Mouse (Mus musculus) forebrain, embryonic 14.5 days (tissue): ENCODE data around the gene Lrrc4b. TPM values are rescaled to one million over a fixed set of nuclear protein-coding genes. Genes with fewer than 3 reads are reported as not detected.

Experiments used
- ATAC-seq: fragments of 200-750 bp; cut with Nextera tagmentation; 2 replicates; pipeline ENCODE4 v1.8.0; 2017; ENCODE audit warnings: mild to moderate bottlenecking, moderate library complexity
- DNase-seq: peaks from one replicate; pipeline ENCODE4 v3.0.0-alpha.2; 2015; ENCODE audit warnings: low spot score
- H3K27ac ChIP-seq: fragments of 300-500 bp; sonication (generic); 2 replicates; pipeline ENCODE4 v1.5.1; 2014; ENCODE audit warnings: low read depth, mild to moderate bottlenecking, control low read depth, low read length, moderate library complexity
- H3K27me3 ChIP-seq: fragments of 300-500 bp; sonication (generic); replicated peaks from 2 replicates; pipeline ENCODE4 v1.6.1; 2014; ENCODE audit warnings: low read length, control low read depth, mixed read lengths; ENCODE audit not compliant: control insufficient read depth, insufficient read depth
- H3K36me3 ChIP-seq: fragments of 300-500 bp; sonication (generic); 2 replicates; pipeline ENCODE4 v1.6.1; 2014; ENCODE audit warnings: low read length, control low read depth; ENCODE audit not compliant: control insufficient read depth, insufficient read depth
- H3K4me1 ChIP-seq: fragments of 300-500 bp; sonication (generic); 2 replicates; pipeline ENCODE4 v1.6.1; 2014; ENCODE audit warnings: antibody characterized with exemption, low read length, control low read depth; ENCODE audit not compliant: control insufficient read depth, insufficient read depth
- H3K4me2 ChIP-seq: fragments of 300-500 bp; sonication (generic); 2 replicates; pipeline ENCODE4 v1.6.1; 2014; ENCODE audit warnings: mild to moderate bottlenecking, control low read depth, low read length
- H3K4me3 ChIP-seq: fragments of 300-500 bp; sonication (generic); 2 replicates; pipeline ENCODE4 v1.5.1; 2014; ENCODE audit warnings: low read depth, low read length, control low read depth
- H3K9ac ChIP-seq: fragments of 300-500 bp; sonication (generic); 2 replicates; pipeline ENCODE4 v1.6.1; 2014; ENCODE audit warnings: mild to moderate bottlenecking, low read length, control low read depth, moderate library complexity
- H3K9me3 ChIP-seq: fragments of 300-500 bp; sonication (generic); replicated peaks from 2 replicates; pipeline ENCODE4 v1.6.1; 2016; ENCODE audit warnings: low read length, control low read depth, mixed read lengths; ENCODE audit not compliant: control insufficient read depth
- WGBS: fragments of 180-500 bp; shearing (Covaris S2); extraction: QIAGEN DNeasy Blood & Tissue Kit; methylation state at CpG from one replicate; pipeline ENCODE4 v1.1.7; 2014; 5-methylcytosine and 5-hydroxymethylcytosine counted together
- polyA plus RNA-seq: library from polyadenylated mRNA; unstranded; fragments of >200 nt; fragmentation: Nextera tagmentation; extraction: Ambion mirVana; gene quantifications from 2 replicates; pipeline ENCODE4 v1.2.1, GENCODE M21; 2014

Gene Lrrc4b
- polyA plus RNA-seq: 20.8 and 22.1 TPM in 2 replicates

- peak; percentile 67 for ATAC-seq
- peaks cover 26% of the 10 kb centered on the region for H3K4me1 ChIP-seq
- WGBS: 1% methylated on average over 38 of the region's 69 CpGs
These were observed at the start of gene Lrrc4b for GRCm38 (mm10) chr7:44428968-44429521. Lrrc4b (plus strand) TSS chr7:44429018.

DNA sequence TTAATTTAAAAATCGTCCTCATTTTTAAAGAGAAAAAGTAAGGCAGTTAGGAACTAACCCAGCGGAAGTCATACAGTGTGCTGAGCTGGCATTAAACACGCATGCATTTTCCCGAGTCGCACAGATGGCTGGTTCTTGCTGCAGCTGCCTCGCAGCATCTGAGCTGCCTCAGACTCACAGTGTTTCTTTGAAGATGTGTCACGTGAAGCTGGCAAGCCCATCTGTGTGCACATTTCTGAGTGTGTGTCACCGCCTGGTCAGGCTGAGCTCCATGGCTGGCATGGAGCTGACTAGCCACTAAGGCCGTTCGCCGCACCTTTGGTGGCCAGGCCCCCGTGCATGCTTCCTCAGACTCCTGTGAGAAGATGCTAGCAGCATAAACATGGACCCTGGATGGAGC is 46.3 kb upstream of the Lrrc4b start:
- no peaks in the 10 kb centered on the region for H3K36me3 ChIP-seq
- WGBS: 62% methylated on average over 12 of the region's 12 CpGs
- peaks cover 6% of the 10 kb centered on the region; the same call in 1 of the 2 replicates for H3K4me1 ChIP-seq
- peak; percentile 94 for DNase-seq
- H3K4me2 ChIP-seq: no peak overlapping the region; the same call in 1 of the 2 replicates
- H3K27me3 ChIP-seq: no peaks in the 10 kb centered on the region
- no peak overlapping the region for H3K4me3 ChIP-seq
- H3K27ac ChIP-seq: peak overlapping the region; percentile 94
- ATAC-seq: peak; percentile 82
- no peaks in the 10 kb centered on the region for H3K9me3 ChIP-seq
- peak overlapping the region; percentile 30; the same call in 1 of the 2 replicates for H3K9ac ChIP-seq

More at GRCm38 (mm10) chr7:44428968-44429521, at the start of gene Lrrc4b:
- peak within 1 kb of the TSS; percentile 100 for H3K27ac ChIP-seq
- DNase-seq: peak; percentile 95
- H3K9ac ChIP-seq: peak within 1 kb of the TSS; percentile 97
- peak within 1 kb of the TSS; percentile 94 for H3K4me2 ChIP-seq
- H3K4me3 ChIP-seq: peak within 1 kb of the TSS; percentile 74
- no peaks in the 10 kb centered on the region for H3K9me3 ChIP-seq
- no peaks in the 10 kb centered on the region for H3K27me3 ChIP-seq
- H3K36me3 ChIP-seq: 0 out of 2 replicates have a peak, but pooled peaks cover 3% of the 10 kb centered on the region

- Histone ChIP-seq H3K27ac (peak within 1 kb of the TSS; percentile 94), H3K9me3 (no peaks in the 10 kb centered on the region), H3K9ac (peak within 1 kb of the TSS; percentile 70), H3K4me2 (peak within 1 kb of the TSS; percentile 93), H3K27me3 (no peaks in the 10 kb centered on the region), H3K4me3 (peak within 1 kb of the TSS; percentile 45), H3K4me1 (peaks cover 6% of the 10 kb centered on the region; the same call in 1 of the 2 replicates), H3K36me3 (no peaks in the 10 kb centered on the region)
- WGBS: under 1% methylated on average over 18 of the region's 33 CpGs
- peak; percentile 88 for ATAC-seq
- DNase-seq: peak; percentile 92
These were observed 44.7 kb upstream of the Lrrc4b start, which contains the start of gene Syt3 for GRCm38 (mm10) chr7:44383980-44384715. Syt3 (plus strand) TSS chr7:44384102.

DNA sequence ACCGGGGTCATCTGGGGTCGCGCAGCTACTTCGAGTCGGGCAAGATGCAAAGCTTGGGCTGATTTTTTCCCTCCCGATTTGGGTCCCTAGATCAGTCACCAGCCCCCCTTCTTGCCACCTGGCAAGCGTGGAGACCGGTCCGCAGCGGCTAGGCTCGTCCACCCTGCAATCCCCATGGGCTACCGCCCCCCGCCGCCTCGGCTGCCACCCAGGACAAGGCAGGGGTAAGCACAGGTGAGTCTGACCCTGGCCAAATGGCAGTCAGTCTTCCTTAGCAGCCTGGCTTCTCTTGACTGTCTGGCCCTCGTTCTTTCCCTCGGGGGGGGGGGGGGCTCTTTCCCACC is 44.1 kb upstream of the Lrrc4b start:
- Histone ChIP-seq H3K4me2 (peak overlapping the region; percentile 93), H3K4me1 (peaks cover 6% of the 10 kb centered on the region; the same call in 1 of the 2 replicates), H3K27ac (no peak overlapping the region)

DNA sequence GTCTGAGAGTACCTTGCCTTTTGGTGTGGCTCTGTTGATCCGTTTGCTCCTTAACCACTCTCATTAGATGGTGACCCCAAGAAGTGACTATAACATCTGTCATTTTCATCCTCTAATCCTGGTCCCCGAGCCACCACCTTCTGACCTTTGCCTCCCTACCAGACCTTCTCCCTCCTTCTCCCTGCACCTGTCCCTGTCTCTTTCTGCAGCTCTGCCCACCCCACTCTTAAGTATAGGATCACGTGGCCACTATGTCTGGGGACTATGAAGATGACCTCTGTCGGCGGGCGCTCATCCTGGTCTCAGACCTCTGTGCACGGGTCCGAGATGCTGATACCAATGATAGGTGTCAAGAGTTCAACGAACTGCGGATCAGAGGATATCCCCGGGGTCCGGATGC is 43.1 kb upstream of the Lrrc4b start, which contains the start of gene 1700008O03Rik:
TSS of gene 1700008O03Rik (minus strand) at position 101 of the 400 bp plus-strand sequence.
- Histone ChIP-seq H3K4me1 (peaks cover 6% of the 10 kb centered on the region; the same call in 1 of the 2 replicates), H3K27me3 (no peaks in the 10 kb centered on the region), H3K9me3 (no peaks in the 10 kb centered on the region), H3K27ac (no peak within 1 kb of the TSS), H3K4me3 (peak within 1 kb of the TSS; percentile 45), H3K36me3 (no peaks in the 10 kb centered on the region), H3K4me2 (peak within 1 kb of the TSS; percentile 93), H3K9ac (peak within 1 kb of the TSS; percentile 70)
- ATAC-seq (no peak), DNase-seq (no peak)
- WGBS: 86% methylated on average over 12 of the region's 12 CpGs

More for the DNA sequence above, 44.1 kb upstream of the Lrrc4b start:
- Histone ChIP-seq H3K9me3 (no peaks in the 10 kb centered on the region), H3K36me3 (no peaks in the 10 kb centered on the region), H3K9ac (peak overlapping the region; percentile 70), H3K4me3 (peak overlapping the region; percentile 45), H3K27me3 (no peaks in the 10 kb centered on the region)
- ATAC-seq (peak; percentile 49), DNase-seq (no peak)
- under 1% methylated on average over 17 of the region's 17 CpGs for WGBS

GRCm38 (mm10) chr7:44391831-44392230 is 37.0 kb upstream of the Lrrc4b start:
- no peak for ATAC-seq
- Histone ChIP-seq H3K9ac (no peak overlapping the region), H3K36me3 (no peaks in the 10 kb centered on the region), H3K27me3 (no peaks in the 10 kb centered on the region), H3K4me3 (no peak overlapping the region), H3K4me2 (no peak overlapping the region), H3K4me1 (no peaks in the 10 kb centered on the region), H3K9me3 (no peaks in the 10 kb centered on the region), H3K27ac (no peak overlapping the region)
- WGBS: 83% methylated on average over 4 of the region's 4 CpGs
- no peak for DNase-seq

DNA sequence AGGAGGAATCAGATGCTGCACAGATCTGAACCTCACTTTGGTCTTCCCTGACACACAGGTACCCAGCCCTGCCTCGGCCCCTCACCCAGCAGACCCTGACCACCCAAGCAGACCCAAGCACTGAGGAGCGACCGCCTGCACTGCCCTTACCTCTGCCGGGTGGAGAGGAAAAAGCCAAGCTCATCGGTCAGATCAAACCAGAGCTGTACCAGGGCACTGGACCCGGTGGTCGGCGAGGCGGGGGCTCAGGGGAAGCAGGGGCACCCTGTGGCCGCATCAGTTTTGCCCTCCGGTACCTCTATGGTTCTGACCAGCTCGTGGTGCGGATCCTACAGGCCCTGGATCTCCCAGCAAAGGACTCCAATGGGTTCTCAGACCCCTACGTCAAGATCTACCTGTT is 36.5 kb upstream of the Lrrc4b start:
- no peak for ATAC-seq
- Histone ChIP-seq H3K4me1 (no peaks in the 10 kb centered on the region), H3K36me3 (no peaks in the 10 kb centered on the region), H3K4me3 (no peak overlapping the region), H3K4me2 (no peak overlapping the region), H3K9me3 (no peaks in the 10 kb centered on the region), H3K27me3 (no peaks in the 10 kb centered on the region), H3K27ac (no peak overlapping the region), H3K9ac (no peak overlapping the region)
- WGBS: 89% methylated on average over 14 of the region's 14 CpGs
- no peak for DNase-seq

DNA sequence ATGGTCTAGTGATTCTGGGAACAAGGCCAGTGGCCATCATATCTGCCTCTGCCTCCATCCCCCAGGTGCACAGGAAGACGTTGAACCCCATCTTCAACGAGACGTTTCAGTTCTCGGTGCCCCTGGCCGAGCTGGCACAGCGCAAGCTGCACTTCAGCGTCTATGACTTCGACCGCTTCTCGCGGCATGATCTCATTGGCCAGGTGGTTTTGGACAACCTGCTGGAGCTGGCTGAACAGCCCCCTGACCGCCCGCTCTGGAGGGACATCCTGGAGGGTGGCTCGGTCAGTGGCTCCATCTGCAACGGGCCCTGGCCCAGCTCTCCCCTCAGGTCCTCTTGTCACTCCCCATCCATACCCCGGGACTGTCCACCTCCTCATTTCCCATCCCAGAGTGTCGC is 35.5 kb upstream of the Lrrc4b start:
- DNase-seq (no peak), ATAC-seq (no peak)
- Histone ChIP-seq H3K36me3 (no peaks in the 10 kb centered on the region), H3K9ac (no peak overlapping the region), H3K9me3 (no peaks in the 10 kb centered on the region), H3K4me2 (no peak overlapping the region), H3K4me3 (no peak overlapping the region), H3K27ac (no peak overlapping the region), H3K27me3 (no peaks in the 10 kb centered on the region), H3K4me1 (no peaks in the 10 kb centered on the region)
- WGBS: 93% methylated on average over 17 of the region's 17 CpGs

GRCm38 (mm10) chr7:44398570-44398969 is 30.2 kb upstream of the Lrrc4b start:
- H3K4me1 ChIP-seq: no peaks in the 10 kb centered on the region
- no peaks in the 10 kb centered on the region for H3K36me3 ChIP-seq
- ATAC-seq: peak; percentile 64
- H3K4me2 ChIP-seq: no peak overlapping the region
- 4% methylated on average over 3 of the region's 3 CpGs for WGBS
- no peaks in the 10 kb centered on the region for H3K27me3 ChIP-seq
- H3K4me3 ChIP-seq: no peak overlapping the region
- H3K9ac ChIP-seq: no peak overlapping the region
- no peaks in the 10 kb centered on the region for H3K9me3 ChIP-seq
- peak; percentile 73 for DNase-seq
- no peak overlapping the region for H3K27ac ChIP-seq
